Mouse (Mus musculus): ENCODE results near the gene Fus. TPM values are rescaled to one million over a fixed set of nuclear protein-coding genes. Genes with fewer than 3 reads are reported as not detected.
"Not testable (repeated sequence)": the region's sequence is repeated elsewhere in the genome, so short reads cannot be mapped to it uniquely, and the experiment has no call there.

Gene Fus
- polyA plus RNA-seq, 1 experiment: 380 TPM

DNA sequence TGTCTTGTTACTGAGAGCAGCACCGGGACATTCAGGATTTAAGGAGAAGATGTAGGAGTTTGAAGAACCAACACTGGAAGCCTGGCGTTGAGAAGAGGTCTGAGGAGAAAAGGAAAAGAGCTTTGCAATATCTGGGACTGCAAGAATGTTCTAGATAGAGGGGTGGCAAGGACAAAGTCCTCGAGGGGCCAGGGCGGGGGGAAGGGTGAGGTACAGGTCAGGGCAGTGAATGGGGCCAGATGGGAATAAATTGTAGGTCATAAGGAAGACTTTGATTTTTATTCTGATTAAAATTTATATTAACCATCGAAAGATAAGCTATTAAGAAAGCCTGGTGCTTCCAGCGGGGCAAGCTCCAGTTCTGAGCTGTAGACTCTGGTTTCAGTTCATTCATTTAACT lies 35.8 kb downstream of the Fus start:
- no peak for TF ChIP-seq CTCF (IDR thresholded peaks at IDR 0.05; ENCODE audit: extremely low read depth, insufficient read depth, low read length)
- no peak for TF ChIP-seq POLR2A (IDR thresholded peaks at IDR 0.05; ENCODE audit: extremely low read depth, insufficient read depth, low read length)
- Histone ChIP-seq H3K4me1 (ENCODE audit: control insufficient read depth, insufficient read depth, low read length) (no peaks in the 10 kb centered on the region), H3K4me3 (ENCODE audit: insufficient read depth, low read length) (no peak overlapping the region), H3K27ac (ENCODE audit: insufficient read depth, low read length) (no peak overlapping the region)

- TF ChIP-seq POLR2A (IDR thresholded peaks at IDR 0.05; ENCODE audit: extremely low read depth, insufficient read depth, low read length): no peak
- Histone ChIP-seq H3K4me1 (ENCODE audit: control insufficient read depth, insufficient read depth, low read length) (no peaks in the 10 kb centered on the region), H3K27ac (ENCODE audit: insufficient read depth, low read length) (no peak within 1 kb of the TSS), H3K4me3 (ENCODE audit: insufficient read depth, low read length) (no peak within 1 kb of the TSS)
Observed at GRCm38 (mm10) chr7:128003688-128004087, 36.4 kb downstream of the Fus start, which contains the start of gene Trim72. Gene Trim72 (plus strand): TSS chr7:128003949.

DNA sequence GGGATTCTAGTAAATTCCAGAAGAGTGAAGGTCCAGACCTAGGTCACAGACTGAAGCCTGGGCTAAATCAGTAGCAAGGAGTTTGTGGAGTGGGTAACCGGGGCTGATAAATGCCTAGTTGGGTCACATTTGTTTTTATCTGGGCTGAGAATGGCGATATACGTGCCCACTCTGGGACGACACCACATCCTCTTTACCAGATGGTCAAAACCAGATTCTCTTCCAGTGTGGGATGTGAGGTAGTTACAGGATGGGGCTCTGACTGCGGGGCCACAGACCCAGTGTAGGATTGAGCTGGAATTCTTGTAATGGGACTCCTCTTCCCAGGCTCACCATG lies 36.9 kb downstream of the Fus start:
- Histone ChIP-seq H3K4me3 (ENCODE audit: insufficient read depth, low read length) (no peak overlapping the region), H3K4me1 (ENCODE audit: control insufficient read depth, insufficient read depth, low read length) (no peaks in the 10 kb centered on the region), H3K27ac (ENCODE audit: insufficient read depth, low read length) (no peak overlapping the region)
- no peak for TF ChIP-seq POLR2A (IDR thresholded peaks at IDR 0.05; ENCODE audit: extremely low read depth, insufficient read depth, low read length)
- TF ChIP-seq CTCF (IDR thresholded peaks at IDR 0.05; ENCODE audit: extremely low read depth, insufficient read depth, low read length): no peak

- H3K4me1 ChIP-seq (ENCODE audit: control insufficient read depth, insufficient read depth, low read length): no peaks in the 10 kb centered on the region
- H3K4me3 ChIP-seq (ENCODE audit: insufficient read depth, low read length): no peak overlapping the region
- TF ChIP-seq CTCF (IDR thresholded peaks at IDR 0.05; ENCODE audit: extremely low read depth, insufficient read depth, low read length): no peak
- TF ChIP-seq POLR2A (IDR thresholded peaks at IDR 0.05; ENCODE audit: extremely low read depth, insufficient read depth, low read length): no peak
- H3K27ac ChIP-seq (ENCODE audit: insufficient read depth, low read length): no peak overlapping the region
Observed at GRCm38 (mm10) chr7:128004487-128005362, 37.5 kb downstream of the Fus start.

DNA sequence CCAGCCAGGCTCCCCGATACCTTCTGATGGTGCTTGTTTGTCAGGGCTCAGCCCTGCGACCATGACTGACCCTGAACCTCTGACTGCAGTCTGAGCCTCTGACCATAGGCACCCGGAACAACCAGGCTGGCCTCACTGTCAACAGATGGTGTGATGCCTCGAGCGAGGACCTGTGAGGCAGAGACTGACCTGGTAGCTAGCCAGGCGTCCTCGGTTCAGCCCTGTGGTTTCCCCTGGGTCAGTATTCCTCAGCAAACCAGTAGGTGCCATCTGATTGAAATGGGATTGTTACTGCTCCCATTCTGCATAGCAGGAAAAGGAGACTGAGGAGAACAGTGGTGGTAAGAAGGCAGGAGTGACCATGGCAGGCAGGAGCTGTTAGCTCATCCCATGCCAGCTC lies 38.9 kb downstream of the Fus start:
- Histone ChIP-seq H3K4me3 (ENCODE audit: insufficient read depth, low read length) (no peak overlapping the region), H3K4me1 (ENCODE audit: control insufficient read depth, insufficient read depth, low read length) (no peaks in the 10 kb centered on the region), H3K27ac (ENCODE audit: insufficient read depth, low read length) (no peak overlapping the region)
- no peak for TF ChIP-seq POLR2A (IDR thresholded peaks at IDR 0.05; ENCODE audit: extremely low read depth, insufficient read depth, low read length)
- no peak for TF ChIP-seq CTCF (IDR thresholded peaks at IDR 0.05; ENCODE audit: extremely low read depth, insufficient read depth, low read length)

- TF ChIP-seq POLR2A (IDR thresholded peaks at IDR 0.05; ENCODE audit: extremely low read depth, insufficient read depth, low read length) (no peak), CTCF (IDR thresholded peaks at IDR 0.05; ENCODE audit: extremely low read depth, insufficient read depth, low read length) (no peak)
- H3K4me3 ChIP-seq (ENCODE audit: insufficient read depth, low read length): no peak overlapping the region
- H3K4me1 ChIP-seq (ENCODE audit: control insufficient read depth, insufficient read depth, low read length): no peaks in the 10 kb centered on the region; the same call in 1 of the 2 replicates
Observed at GRCm38 (mm10) chr7:128009715-128010340, 42.6 kb downstream of the Fus start.

DNA sequence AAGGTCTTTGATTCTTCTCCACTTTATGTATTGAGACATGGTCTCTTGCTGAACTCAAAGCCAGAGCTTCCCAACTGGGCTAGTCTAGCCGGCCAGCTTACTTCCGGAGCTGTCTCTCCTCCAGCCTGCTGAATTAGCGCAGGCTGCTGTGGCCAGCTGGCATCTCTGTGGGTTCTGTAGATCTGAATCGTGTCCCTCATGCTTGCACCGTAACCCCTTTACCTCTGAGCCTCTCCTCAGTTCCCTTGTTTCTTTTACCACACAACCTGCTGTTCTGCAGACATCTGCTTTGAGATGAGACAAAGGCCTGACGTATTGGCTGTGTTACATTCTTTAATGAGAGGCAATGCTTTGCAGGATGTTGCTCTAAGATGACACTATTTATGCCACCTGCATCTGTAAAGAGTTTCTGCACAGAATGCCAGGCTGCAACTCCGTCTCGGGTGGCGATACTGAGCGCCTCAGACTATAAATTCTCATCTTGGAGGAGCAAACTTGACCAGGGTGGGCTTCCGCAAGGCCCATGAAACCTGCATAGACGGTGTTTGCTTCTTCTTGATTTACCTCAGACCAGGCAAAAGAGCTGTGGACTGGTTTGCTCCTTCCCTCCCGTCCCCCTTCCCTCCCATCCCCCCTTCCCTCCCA lies 45.0 kb downstream of the Fus start:
- Histone ChIP-seq H3K4me3 (ENCODE audit: insufficient read depth, low read length) (no peak overlapping the region), H3K27ac (ENCODE audit: insufficient read depth, low read length) (peak overlapping the region; percentile 47; the same call in 1 of the 2 replicates), H3K4me1 (ENCODE audit: control insufficient read depth, insufficient read depth, low read length) (no peaks in the 10 kb centered on the region; the same call in 1 of the 2 replicates)
- TF ChIP-seq CTCF (IDR thresholded peaks at IDR 0.05; ENCODE audit: extremely low read depth, insufficient read depth, low read length): no peak
- TF ChIP-seq POLR2A (IDR thresholded peaks at IDR 0.05; ENCODE audit: extremely low read depth, insufficient read depth, low read length): no peak

More at GRCm38 (mm10) chr7:128009715-128010340, 42.6 kb downstream of the Fus start:
- H3K27ac ChIP-seq (ENCODE audit: insufficient read depth, low read length): no peak overlapping the region

DNA sequence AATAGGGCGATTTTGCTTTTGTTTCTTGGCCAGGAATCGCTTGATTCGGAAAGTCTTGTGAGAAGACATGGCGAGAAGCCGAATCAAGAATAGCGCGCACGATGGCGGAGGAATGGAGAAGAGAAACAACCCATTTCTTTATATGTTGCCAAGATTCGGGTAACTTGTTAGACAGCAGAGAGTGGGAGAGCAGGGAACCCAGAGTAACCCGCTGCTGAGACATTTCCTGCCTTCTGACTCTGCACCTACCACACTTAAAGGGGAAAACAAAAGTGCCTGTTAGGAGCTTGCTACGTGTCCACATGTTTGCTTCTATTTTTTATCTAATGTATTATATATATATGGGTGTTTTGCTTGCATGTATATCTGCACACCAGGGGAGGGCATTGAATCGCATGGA lies 45.9 kb downstream of the Fus start:
- Histone ChIP-seq H3K4me1 (ENCODE audit: control insufficient read depth, insufficient read depth, low read length) (no peaks in the 10 kb centered on the region; the same call in 1 of the 2 replicates), H3K27ac (ENCODE audit: insufficient read depth, low read length) (no peak overlapping the region), H3K4me3 (ENCODE audit: insufficient read depth, low read length) (no peak overlapping the region)
- TF ChIP-seq POLR2A (IDR thresholded peaks at IDR 0.05; ENCODE audit: extremely low read depth, insufficient read depth, low read length) (no peak), CTCF (IDR thresholded peaks at IDR 0.05; ENCODE audit: extremely low read depth, insufficient read depth, low read length) (no peak)

DNA sequence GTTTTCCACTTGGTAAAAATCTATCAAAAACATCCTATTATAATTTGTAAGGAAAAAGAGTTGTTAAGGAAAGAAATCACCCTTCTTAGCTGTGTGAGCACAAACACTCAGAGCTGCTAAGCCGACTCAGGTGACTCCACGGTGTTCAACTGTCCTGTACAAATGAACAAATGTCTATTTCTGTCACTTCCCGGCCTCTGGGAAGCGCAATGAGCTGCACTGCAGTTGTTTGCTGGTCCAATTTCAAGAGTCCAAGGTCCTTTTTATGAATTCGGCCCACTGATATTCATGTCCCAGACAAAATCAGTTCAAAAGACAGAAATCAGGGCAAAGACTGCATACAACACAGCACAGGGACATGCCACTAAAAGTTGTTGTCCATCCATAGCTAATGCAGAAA lies 48.9 kb downstream of the Fus start:
- H3K27ac ChIP-seq (ENCODE audit: insufficient read depth, low read length); H3K4me1 ChIP-seq (ENCODE audit: control insufficient read depth, insufficient read depth, low read length); H3K4me3 ChIP-seq (ENCODE audit: insufficient read depth, low read length): not testable (repeated sequence)

All from cortical plate, adult 2 months (tissue).